Mouse (Mus musculus): ENCODE results near the gene Mef2b. TPM values are rescaled to one million over a fixed set of nuclear protein-coding genes. Genes with fewer than 3 reads are reported as not detected.
A peak's percentile ranks its signal among the peaks of the same experiment; 100 is the strongest.

The Mef2b gene
- polyA plus RNA-seq, 1 experiment from 2014 or later = not detected

DNA sequence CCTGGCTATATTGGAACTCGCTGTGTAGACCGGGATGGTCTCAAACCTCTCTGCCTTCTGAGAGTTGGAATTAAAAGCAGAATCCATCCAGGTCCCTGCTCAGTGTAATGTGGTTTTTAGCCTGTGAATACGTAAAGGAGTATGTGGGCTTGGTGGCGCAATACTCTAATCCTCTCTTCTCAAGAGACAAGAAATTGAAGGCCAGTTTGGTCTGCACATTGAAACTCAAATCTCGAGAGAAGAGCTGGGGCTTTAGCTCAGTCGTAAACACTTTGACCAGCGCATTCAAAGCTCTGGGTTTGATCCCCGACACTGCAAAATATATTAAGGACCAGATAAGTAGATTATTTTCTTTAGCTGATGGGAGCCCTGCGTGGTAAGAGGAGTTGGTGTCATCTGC is 470 bp downstream of the Mef2b start:
- H3K9ac ChIP-seq (ENCODE audit: low read depth, low read length) = peak overlapping the region; percentile 56
- ATAC-seq = no peak
- TF ChIP-seq CTCF (IDR thresholded peaks at IDR 0.05; ENCODE audit: low read depth) = no peak
- H3K36me3 ChIP-seq (ENCODE audit: control insufficient read depth, insufficient read depth) = peaks cover 48% of the 10 kb centered on the region
- H3K9me3 ChIP-seq (ENCODE audit: control insufficient read depth) = no peaks in the 10 kb centered on the region
- WGBS = 6% methylated on average over 9 of the region's 9 CpGs
- peaks cover 6% of the 10 kb centered on the region for H3K4me1 ChIP-seq (replicated peaks; ENCODE audit: control insufficient read depth, insufficient read depth, low read length)
- H3K4me3 ChIP-seq (ENCODE audit: low read depth, low read length) = peak overlapping the region; percentile 76
- no peaks in the 10 kb centered on the region for H3K27me3 ChIP-seq (replicated peaks; ENCODE audit: control insufficient read depth, insufficient read depth, low read length)
- peak overlapping the region; percentile 79 for H3K27ac ChIP-seq (ENCODE audit: low read depth, low read length)
- peak overlapping the region; percentile 71 for H3K4me2 ChIP-seq (replicated peaks; ENCODE audit: low read depth)

DNA sequence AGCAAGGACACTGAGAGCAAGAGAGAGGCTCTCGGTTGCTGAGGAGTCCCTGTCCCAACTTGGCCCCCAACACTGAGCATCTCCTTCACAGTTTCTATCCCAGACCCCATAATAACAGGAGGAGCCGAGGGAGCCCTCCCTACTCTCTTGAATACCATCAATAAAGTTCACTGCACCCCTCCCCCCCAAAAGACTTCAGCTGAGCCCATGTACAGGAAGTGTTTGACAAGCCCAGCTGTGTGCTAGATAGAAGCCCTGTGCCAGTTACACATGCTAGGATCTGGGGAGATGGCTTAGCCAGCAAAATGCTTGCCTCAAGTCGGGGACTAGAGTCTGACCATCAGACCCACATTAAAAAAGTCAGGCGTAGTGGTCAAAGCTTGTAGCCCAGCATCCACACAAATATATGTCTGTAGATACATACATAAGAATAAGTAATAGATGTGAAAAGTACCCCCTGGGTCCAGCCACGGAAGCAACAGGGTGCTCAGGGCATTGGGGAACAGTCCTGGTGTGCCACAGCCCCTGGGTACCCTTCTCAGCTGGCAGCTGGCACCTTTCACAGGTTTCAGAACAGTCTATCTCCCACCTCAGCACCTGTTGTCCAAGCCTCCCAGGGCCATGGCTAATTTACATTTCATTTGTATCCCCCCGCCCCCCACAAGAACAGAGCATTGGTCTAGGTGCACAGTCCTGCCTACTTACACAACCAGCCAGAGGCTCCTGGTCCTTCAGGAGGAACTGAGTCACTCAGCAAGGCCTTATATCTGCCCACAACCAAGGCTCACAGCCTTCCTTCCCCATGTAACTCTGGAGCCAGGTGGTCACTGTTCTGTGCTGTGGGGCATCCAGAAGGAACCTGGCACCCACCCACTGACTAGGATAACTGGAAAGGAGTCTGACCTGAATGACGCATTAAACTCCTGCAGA is 8.4 kb downstream of the Mef2b start:
- no peaks in the 10 kb centered on the region for H3K27me3 ChIP-seq (replicated peaks; ENCODE audit: control insufficient read depth, insufficient read depth, low read length)
- no peak for TF ChIP-seq CTCF (IDR thresholded peaks at IDR 0.05; ENCODE audit: low read depth)
- WGBS = 85% methylated on average over 7 of the region's 7 CpGs
- no peak for ATAC-seq
- H3K4me3 ChIP-seq (ENCODE audit: low read depth, low read length) = no peak overlapping the region
- no peak overlapping the region for H3K4me2 ChIP-seq (replicated peaks; ENCODE audit: low read depth)
- peaks cover 42% of the 10 kb centered on the region for H3K36me3 ChIP-seq (ENCODE audit: control insufficient read depth, insufficient read depth)
- no peaks in the 10 kb centered on the region for H3K9me3 ChIP-seq (ENCODE audit: control insufficient read depth)
- H3K9ac ChIP-seq (ENCODE audit: low read depth, low read length) = no peak overlapping the region
- H3K4me1 ChIP-seq (replicated peaks; ENCODE audit: control insufficient read depth, insufficient read depth, low read length) = no peaks in the 10 kb centered on the region
- no peak overlapping the region for H3K27ac ChIP-seq (ENCODE audit: low read depth, low read length)

DNA sequence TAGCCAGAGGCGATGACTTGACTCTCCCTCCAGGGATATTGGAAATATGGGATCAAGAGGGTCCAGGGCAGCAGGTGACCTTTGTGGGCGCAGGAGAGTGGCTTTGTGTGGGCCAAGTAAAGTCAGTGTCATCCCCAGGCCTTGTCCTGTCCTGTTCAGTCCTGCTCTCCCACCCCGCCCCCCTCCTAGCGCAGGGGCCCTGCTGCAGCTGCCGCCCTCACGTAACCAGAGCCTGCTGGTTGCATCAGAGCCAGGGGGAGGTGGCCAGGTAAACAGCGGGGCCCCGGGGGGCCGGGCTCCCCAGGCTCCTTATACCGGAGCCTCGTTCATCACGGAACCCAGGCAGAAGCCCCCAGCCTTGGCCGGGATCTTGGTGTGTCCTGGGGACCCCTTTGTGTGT is 10.6 kb downstream of the Mef2b start:
- H3K9ac ChIP-seq (ENCODE audit: low read depth, low read length) = no peak overlapping the region
- H3K4me3 ChIP-seq (ENCODE audit: low read depth, low read length) = no peak overlapping the region
- peaks cover 23% of the 10 kb centered on the region for H3K36me3 ChIP-seq (ENCODE audit: control insufficient read depth, insufficient read depth)
- H3K27ac ChIP-seq (ENCODE audit: low read depth, low read length) = no peak overlapping the region
- TF ChIP-seq CTCF (IDR thresholded peaks at IDR 0.05; ENCODE audit: low read depth) = no peak
- H3K9me3 ChIP-seq (ENCODE audit: control insufficient read depth) = no peaks in the 10 kb centered on the region
- H3K27me3 ChIP-seq (replicated peaks; ENCODE audit: control insufficient read depth, insufficient read depth, low read length) = no peaks in the 10 kb centered on the region
- no peak for ATAC-seq
- no peak overlapping the region; the same call in 1 of the 2 replicates for H3K4me2 ChIP-seq (replicated peaks; ENCODE audit: low read depth)
- H3K4me1 ChIP-seq (replicated peaks; ENCODE audit: control insufficient read depth, insufficient read depth, low read length) = no peaks in the 10 kb centered on the region
- 13% methylated on average over 13 of the region's 13 CpGs for WGBS

DNA sequence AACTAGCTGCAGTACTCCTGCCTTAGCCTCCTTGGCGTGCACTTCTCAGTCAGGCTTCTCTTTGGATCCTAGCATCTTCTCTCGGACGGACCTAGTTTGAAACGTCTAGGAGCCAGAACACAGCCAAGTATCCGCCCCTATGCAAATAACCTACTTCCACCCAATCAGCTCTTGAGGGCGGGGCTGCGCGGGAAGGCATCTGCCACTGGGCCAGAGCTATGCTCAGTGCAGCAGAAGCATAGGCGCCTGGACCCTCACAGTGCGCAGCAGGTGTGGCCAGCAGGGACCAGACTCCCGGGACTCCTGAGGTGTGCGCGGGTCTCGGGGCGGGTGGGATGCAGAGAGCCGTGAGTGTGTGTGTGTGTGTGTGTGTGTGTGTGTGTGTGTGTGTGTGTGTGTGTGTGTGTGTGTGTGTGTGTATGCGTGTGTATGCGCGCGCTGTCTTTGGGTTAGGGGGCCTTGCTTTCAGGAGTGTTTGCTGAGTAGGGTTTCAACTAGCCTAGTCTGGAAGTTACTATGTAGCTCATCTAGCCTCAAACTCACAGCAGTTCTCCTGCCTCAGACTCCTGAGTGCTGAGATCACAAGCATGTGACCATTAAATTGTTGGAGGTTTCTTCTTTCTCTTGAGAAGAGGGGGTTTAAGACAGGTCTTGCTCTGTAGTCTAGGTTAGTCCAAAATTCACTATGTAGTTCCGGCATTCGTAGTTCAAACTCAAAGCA is 13.2 kb downstream of the Mef2b start:
- H3K4me3 ChIP-seq (ENCODE audit: low read depth, low read length) = no peak overlapping the region
- no peak overlapping the region for H3K9ac ChIP-seq (ENCODE audit: low read depth, low read length)
- no peak overlapping the region for H3K27ac ChIP-seq (ENCODE audit: low read depth, low read length)
- no peaks in the 10 kb centered on the region for H3K4me1 ChIP-seq (replicated peaks; ENCODE audit: control insufficient read depth, insufficient read depth, low read length)
- TF ChIP-seq CTCF (IDR thresholded peaks at IDR 0.05; ENCODE audit: low read depth) = no peak
- peak; percentile 86 for ATAC-seq
- no peaks in the 10 kb centered on the region for H3K27me3 ChIP-seq (replicated peaks; ENCODE audit: control insufficient read depth, insufficient read depth, low read length)
- H3K9me3 ChIP-seq (ENCODE audit: control insufficient read depth) = no peaks in the 10 kb centered on the region
- WGBS = 9% methylated on average over 22 of the region's 22 CpGs
- H3K36me3 ChIP-seq (ENCODE audit: control insufficient read depth, insufficient read depth) = no peaks in the 10 kb centered on the region
- H3K4me2 ChIP-seq (replicated peaks; ENCODE audit: low read depth) = peak overlapping the region; percentile 44

DNA sequence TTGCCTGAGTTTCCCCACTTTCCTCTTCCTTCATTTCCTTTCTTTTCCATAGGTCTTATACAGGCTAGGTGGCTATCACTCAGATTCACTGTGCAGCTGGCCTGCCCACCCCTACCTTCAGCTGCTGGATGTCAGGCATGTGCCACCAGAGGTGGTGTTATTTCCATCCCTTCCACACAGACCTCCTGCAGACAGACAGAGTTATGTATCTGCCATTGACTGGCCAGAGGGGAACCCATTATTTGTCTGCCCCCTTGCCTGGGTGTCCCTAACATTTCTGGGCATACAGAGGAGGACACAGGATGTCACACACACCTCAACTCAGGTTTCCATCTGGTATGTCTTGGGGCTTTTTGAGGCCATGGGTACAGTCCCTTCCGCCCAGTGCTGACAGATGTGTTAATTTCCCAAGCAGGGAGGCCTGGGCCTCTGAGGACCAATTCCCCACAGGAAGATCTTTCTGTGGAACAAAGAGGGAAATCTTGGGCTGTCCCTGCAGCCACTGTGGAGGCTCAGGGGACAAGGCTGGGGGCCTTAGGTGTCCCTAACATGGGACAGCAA is 17.8 kb downstream of the Mef2b start:
- WGBS = 100% methylated on average over 1 of the region's 1 CpGs
- TF ChIP-seq CTCF (IDR thresholded peaks at IDR 0.05; ENCODE audit: low read depth) = no peak
- no peaks in the 10 kb centered on the region for H3K27me3 ChIP-seq (replicated peaks; ENCODE audit: control insufficient read depth, insufficient read depth, low read length)

More for the DNA sequence above, 17.8 kb downstream of the Mef2b start:
- no peak overlapping the region for H3K27ac ChIP-seq (ENCODE audit: low read depth, low read length)
- no peak overlapping the region for H3K4me2 ChIP-seq (replicated peaks; ENCODE audit: low read depth)
- H3K9me3 ChIP-seq (ENCODE audit: control insufficient read depth) = no peaks in the 10 kb centered on the region
- no peak overlapping the region for H3K9ac ChIP-seq (ENCODE audit: low read depth, low read length)
- H3K36me3 ChIP-seq (ENCODE audit: control insufficient read depth, insufficient read depth) = no peaks in the 10 kb centered on the region
- ATAC-seq = no peak
- 0 out of 2 replicates have a peak, but pooled peaks cover 3% of the 10 kb centered on the region for H3K4me1 ChIP-seq (replicated peaks; ENCODE audit: control insufficient read depth, insufficient read depth, low read length)
- H3K4me3 ChIP-seq (ENCODE audit: low read depth, low read length) = no peak overlapping the region
